Mouse (Mus musculus) hindbrain, embryonic 12.5 days (tissue): ENCODE results near the gene Cdca4. TPM values are rescaled to one million over a fixed set of nuclear protein-coding genes. Genes with fewer than 3 reads are reported as not detected.

Experiments
- ATAC-seq: fragments of 200-750 bp; cut with Nextera tagmentation; 2 replicates; pipeline ENCODE4 v1.8.0; 2017; ENCODE audit warnings: moderate TSS enrichment; ENCODE audit not compliant: low FRiP score
- H3K27ac ChIP-seq: fragments of 300-500 bp; sonication (generic); 2 replicates; pipeline ENCODE4 v1.5.1; 2016; ENCODE audit warnings: mild to moderate bottlenecking
- H3K27me3 ChIP-seq: fragments of 300-500 bp; sonication (generic); 2 replicates; pipeline ENCODE4 v1.6.1; 2016; ENCODE audit warnings: mild to moderate bottlenecking
- H3K36me3 ChIP-seq: fragments of 300-500 bp; sonication (generic); 2 replicates; pipeline ENCODE4 v1.6.1; 2016; ENCODE audit warnings: mild to moderate bottlenecking
- H3K4me1 ChIP-seq: fragments of 300-500 bp; sonication (generic); 2 replicates; pipeline ENCODE4 v1.6.1; 2016
- H3K4me2 ChIP-seq: fragments of 300-500 bp; sonication (generic); replicated peaks from 2 replicates; pipeline ENCODE4 v1.6.1; 2016; ENCODE audit warnings: mild to moderate bottlenecking
- H3K4me3 ChIP-seq: fragments of 300-500 bp; sonication (generic); 2 replicates; pipeline ENCODE4 v1.5.1; 2016; ENCODE audit warnings: mild to moderate bottlenecking
- H3K9ac ChIP-seq: fragments of 300-500 bp; sonication (generic); 2 replicates; pipeline ENCODE4 v1.6.1; 2016; ENCODE audit warnings: mild to moderate bottlenecking, moderate library complexity
- H3K9me3 ChIP-seq: fragments of 300-500 bp; sonication (generic); replicated peaks from 2 replicates; pipeline ENCODE4 v1.6.1; 2016; ENCODE audit warnings: mild to moderate bottlenecking
- WGBS: fragments of 180-500 bp; shearing (Covaris S2); methylation state at CpG from one replicate; pipeline ENCODE4 v1.1.7; 2016; 5-methylcytosine and 5-hydroxymethylcytosine counted together
- polyA plus RNA-seq: library from polyadenylated mRNA; unstranded; fragments of >200 nt; fragmentation: Nextera tagmentation; extraction: Ambion mirVana; gene quantifications from 2 replicates; pipeline ENCODE4 v1.2.1, GENCODE M21; 2016

The Cdca4 gene
- polyA plus RNA-seq, 1 experiment from 2014 or later = 101 TPM

DNA sequence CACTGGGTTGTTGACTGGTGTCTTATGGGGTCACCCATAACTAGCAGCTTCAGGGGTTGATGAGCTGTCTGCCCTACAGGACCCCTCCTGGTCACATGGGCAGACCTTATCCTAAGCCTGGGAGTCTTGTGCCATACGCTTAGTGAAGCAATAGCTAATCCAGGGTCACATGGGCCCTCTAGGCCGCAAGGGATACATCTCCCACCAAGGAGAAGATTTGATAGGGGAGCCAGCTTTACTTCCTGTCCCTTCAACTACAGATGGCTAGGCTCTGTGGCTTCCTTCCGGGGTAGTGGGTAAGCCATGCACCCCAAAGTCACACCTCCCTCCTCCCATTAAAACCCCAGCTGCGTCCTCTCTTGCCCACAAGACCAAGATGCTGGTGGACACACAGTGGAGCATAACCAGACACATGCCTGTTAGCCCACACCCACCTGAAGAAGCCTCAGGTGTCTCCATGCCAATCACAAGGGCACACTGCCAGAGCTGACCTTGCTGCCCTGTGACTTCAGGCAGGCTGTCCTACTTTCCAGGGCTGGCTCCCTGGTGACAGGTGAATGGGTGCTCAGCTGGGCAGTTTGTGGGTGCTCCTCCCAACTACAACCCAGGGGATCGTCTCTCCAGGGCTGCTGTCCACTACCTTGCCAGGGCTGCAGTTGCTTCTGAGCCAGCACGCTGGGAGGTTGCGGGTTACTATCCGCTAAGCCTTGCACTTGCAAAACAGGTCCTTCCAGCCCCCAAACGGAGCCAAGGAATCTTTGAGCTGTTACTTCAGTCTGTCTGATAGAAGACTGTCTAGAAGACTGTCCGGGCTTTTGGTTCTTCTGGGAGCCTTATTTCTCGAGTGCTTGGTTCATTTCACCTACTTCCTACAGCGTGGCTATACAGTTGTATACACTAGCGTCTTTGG lies 39.2 kb upstream of the Cdca4 start, which contains the start of gene Gpr132:
Gene Gpr132 (minus strand): TSS at position 51 of the 910 bp plus-strand sequence.
- no peak within 1 kb of the TSS for H3K9ac ChIP-seq
- peaks cover 26% of the 10 kb centered on the region for H3K27me3 ChIP-seq
- no peak for ATAC-seq
- H3K4me1 ChIP-seq = peaks cover 8% of the 10 kb centered on the region
- H3K36me3 ChIP-seq = no peaks in the 10 kb centered on the region
- no peak within 1 kb of the TSS for H3K27ac ChIP-seq
- no peaks in the 10 kb centered on the region for H3K9me3 ChIP-seq
- H3K4me3 ChIP-seq = no peak within 1 kb of the TSS
- 65% methylated on average over 13 of the region's 13 CpGs for WGBS
- H3K4me2 ChIP-seq = no peak within 1 kb of the TSS

DNA sequence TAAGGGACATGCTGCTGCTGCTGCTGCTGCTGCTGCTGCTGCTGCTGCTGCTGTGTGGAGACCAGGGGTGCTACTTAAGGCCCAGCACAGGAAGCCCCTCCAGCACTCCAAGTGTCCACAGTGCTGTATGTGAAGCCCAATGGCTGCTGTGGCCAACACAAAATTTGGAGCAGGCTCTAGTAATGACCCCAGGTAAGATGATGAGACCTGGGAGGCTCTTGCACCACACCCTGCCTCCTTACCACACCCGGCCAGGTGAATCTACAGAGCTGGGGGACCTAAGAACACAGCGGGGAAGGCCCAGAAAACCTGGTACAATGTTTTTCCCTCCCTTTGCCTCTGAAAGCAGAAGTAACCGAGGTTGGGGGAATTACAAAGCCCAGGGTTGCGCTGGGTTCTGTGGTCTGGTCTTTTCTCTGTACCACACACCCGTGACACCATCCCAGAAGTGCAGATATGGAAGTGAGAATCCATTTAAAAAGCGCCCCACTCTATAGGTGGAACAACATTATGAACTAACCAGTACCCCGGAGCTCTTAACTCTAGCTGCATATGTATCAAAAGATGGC lies 38.0 kb upstream of the Cdca4 start:
- Histone ChIP-seq H3K4me2 (no peak overlapping the region), H3K4me1 (peaks cover 8% of the 10 kb centered on the region), H3K27me3 (peaks cover 18% of the 10 kb centered on the region; the same call in 1 of the 2 replicates), H3K36me3 (no peaks in the 10 kb centered on the region), H3K4me3 (no peak overlapping the region), H3K9me3 (no peaks in the 10 kb centered on the region), H3K9ac (no peak overlapping the region), H3K27ac (no peak overlapping the region)
- no peak for ATAC-seq
- 91% methylated on average over 7 of the region's 7 CpGs for WGBS

DNA sequence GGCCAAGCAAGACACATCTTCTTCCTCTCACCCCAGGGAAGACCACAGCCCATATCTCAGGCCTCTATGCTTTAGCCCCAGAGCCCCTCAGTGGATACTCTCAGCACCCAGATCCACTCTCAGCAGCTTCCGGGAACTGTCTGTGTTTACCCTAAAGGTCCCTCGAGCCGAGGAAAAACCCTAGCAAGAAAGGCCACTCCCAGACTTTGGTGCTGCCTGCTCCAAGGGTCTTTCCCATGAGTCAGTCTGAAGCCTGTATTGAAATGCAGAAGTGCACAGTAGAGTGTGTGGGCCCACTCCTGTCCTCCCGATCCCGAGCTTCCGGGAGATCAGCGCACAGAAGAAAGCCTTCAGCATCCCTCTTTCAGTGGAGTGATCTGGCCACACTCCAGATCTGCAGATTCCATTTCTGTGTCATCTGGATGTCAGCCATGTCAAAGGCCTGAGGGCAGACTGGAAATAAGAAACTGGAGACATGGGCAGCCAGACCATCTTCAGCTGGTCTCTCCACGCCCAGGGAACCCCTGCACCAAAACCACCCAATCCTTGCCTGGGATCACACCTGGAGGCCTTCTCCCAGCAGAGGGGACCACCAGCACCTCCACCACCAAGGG lies 37.4 kb upstream of the Cdca4 start:
- no peaks in the 10 kb centered on the region for H3K36me3 ChIP-seq
- H3K27ac ChIP-seq = no peak overlapping the region
- H3K9me3 ChIP-seq = no peaks in the 10 kb centered on the region
- H3K27me3 ChIP-seq = peaks cover 13% of the 10 kb centered on the region; the same call in 1 of the 2 replicates
- no peak overlapping the region for H3K4me2 ChIP-seq
- 79% methylated on average over 8 of the region's 8 CpGs for WGBS
- no peak for ATAC-seq
- no peak overlapping the region for H3K9ac ChIP-seq
- peaks cover 8% of the 10 kb centered on the region for H3K4me1 ChIP-seq
- H3K4me3 ChIP-seq = no peak overlapping the region

DNA sequence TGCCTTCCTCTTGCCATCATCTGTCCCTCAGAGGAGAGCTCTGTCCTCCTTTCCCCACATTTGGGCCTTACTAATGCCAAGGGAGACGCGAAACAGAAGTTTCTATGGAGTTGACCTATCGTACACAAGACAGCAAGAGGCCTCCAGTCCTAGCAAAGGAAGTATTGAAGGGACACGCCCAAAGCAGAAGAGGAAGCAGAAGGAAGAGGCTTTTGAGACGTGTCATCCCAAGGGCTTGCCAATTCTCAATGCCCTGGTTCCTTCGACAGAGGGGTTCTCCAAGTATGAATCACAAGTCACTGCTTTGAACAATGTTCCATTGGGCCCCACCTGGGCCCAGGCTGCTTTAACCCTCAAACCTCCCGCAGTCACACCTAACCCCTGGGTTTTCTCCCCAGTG lies 35.6 kb upstream of the Cdca4 start:
- peaks cover 6% of the 10 kb centered on the region; the same call in 1 of the 2 replicates for H3K27me3 ChIP-seq
- H3K4me3 ChIP-seq = no peak overlapping the region
- no peaks in the 10 kb centered on the region for H3K36me3 ChIP-seq
- peaks cover 6% of the 10 kb centered on the region for H3K4me1 ChIP-seq
- no peak overlapping the region for H3K9ac ChIP-seq
- ATAC-seq = no peak
- H3K4me2 ChIP-seq = no peak overlapping the region
- WGBS = 90% methylated on average over 7 of the region's 7 CpGs
- H3K27ac ChIP-seq = no peak overlapping the region
- no peaks in the 10 kb centered on the region for H3K9me3 ChIP-seq

DNA sequence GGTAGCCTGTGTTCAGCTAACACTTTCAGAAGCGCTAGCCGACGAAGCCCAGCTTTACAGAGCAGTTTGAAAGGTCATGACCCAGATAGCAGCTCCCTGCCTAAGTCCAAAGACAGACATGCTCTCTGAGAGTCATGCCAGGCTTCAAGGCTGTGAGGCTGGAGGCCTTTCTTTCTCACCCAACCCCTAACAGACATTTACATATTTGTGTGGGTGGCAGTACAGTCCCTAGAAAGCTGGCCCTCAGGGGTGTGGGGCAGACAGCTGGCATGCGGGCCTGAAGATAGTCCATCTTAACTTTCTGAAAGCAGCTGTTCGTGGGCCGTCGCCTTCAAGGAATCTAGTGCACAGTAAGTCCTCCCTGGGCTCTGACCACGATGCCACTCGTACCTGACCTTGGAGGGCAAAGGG lies 32.7 kb upstream of the Cdca4 start:
- H3K4me1 ChIP-seq = no peaks in the 10 kb centered on the region
- H3K36me3 ChIP-seq = no peaks in the 10 kb centered on the region
- no peaks in the 10 kb centered on the region for H3K9me3 ChIP-seq
- H3K27me3 ChIP-seq = no peaks in the 10 kb centered on the region
- H3K9ac ChIP-seq = no peak overlapping the region
- H3K4me2 ChIP-seq = no peak overlapping the region
- no peak overlapping the region for H3K27ac ChIP-seq
- no peak overlapping the region for H3K4me3 ChIP-seq
- ATAC-seq = no peak
- 67% methylated on average over 9 of the region's 9 CpGs for WGBS

DNA sequence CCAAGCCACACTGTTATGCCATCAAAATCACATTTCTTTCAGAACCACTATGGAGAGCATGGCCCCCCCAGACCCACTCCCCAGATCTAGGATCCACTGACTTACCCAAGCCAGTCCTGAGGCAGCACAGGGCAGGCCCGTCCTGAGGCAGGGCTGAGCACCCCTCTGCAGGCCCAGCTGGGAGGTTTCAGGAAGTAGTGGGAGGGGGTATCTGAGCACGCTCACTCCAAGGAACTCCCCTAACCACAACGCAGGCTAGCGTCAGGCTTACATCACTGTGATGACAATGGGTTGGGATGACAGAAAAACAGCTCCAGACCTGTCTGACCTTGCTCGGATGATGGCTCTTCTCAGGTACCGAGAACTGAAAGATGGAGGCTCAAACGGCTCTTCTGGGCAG lies 31.5 kb upstream of the Cdca4 start:
- no peaks in the 10 kb centered on the region for H3K9me3 ChIP-seq
- H3K27ac ChIP-seq = no peak overlapping the region
- H3K27me3 ChIP-seq = no peaks in the 10 kb centered on the region
- 75% methylated on average over 7 of the region's 7 CpGs for WGBS
- no peaks in the 10 kb centered on the region for H3K36me3 ChIP-seq
- no peak overlapping the region for H3K4me3 ChIP-seq
- ATAC-seq = no peak
- H3K4me1 ChIP-seq = no peaks in the 10 kb centered on the region
- H3K9ac ChIP-seq = no peak overlapping the region
- no peak overlapping the region for H3K4me2 ChIP-seq

DNA sequence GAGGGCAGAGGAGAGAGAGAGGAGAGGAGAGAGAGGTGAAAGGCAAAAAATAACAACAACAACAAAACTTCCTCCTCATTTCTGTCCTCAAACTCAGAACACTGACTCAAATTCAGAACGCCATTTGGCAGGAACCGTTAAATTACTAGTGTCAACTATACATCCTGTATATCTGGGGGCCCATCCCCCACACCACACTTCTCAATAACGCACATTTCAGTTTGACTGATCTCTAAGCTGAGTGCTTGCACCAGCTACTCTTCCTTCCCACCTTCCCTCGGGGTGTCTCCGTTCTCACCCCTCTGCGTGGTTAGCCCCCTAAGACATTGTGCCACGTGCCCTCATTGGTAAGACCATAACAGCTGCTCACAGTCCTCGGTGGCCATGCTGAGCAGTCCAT lies 30.7 kb upstream of the Cdca4 start:
- no peak for ATAC-seq

DNA sequence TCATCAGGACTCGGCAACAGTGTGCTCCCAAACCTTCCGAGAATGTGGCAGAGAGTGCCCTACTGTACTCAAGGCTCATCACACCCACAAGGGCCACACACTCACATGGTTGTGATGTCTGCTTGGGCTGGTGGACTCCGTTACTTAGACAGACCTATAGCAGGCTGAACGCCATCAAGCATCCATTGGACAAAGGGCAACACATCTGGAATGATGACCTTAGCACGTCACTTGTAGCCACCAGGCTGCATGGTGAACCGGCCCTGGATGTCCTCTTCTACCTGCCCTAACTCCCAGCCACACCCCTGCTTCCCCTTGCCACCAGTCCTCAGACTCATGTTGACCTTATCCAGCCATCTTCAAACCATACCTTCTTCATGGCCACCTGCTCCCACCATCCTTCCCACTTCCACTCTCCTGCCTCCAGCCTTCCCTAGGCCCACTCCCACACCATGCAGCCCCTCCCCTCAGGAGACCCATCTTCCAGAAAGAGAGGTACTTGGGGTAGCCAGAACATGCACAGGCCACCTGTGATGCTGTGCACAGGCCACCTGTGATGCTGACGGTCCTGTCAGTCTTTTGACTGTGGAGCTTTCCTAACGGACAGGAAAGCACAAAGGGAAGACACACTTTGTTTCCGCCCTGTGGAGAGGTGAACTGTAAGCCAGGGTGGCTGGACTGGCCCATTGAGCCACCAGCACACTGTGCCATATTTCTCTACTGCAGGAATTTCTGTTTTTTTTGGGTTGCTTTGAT lies 29.5 kb upstream of the Cdca4 start:
- Histone ChIP-seq H3K36me3 (no peaks in the 10 kb centered on the region), H3K9ac (no peak overlapping the region), H3K27me3 (no peaks in the 10 kb centered on the region), H3K4me2 (no peak overlapping the region), H3K4me3 (no peak overlapping the region), H3K4me1 (no peaks in the 10 kb centered on the region), H3K9me3 (no peaks in the 10 kb centered on the region), H3K27ac (no peak overlapping the region)
- ATAC-seq = no peak
- 90% methylated on average over 9 of the region's 9 CpGs for WGBS

More for the DNA sequence above, 30.7 kb upstream of the Cdca4 start:
- Histone ChIP-seq H3K27me3 (no peaks in the 10 kb centered on the region), H3K36me3 (no peaks in the 10 kb centered on the region), H3K4me2 (no peak overlapping the region), H3K9ac (no peak overlapping the region), H3K4me3 (no peak overlapping the region), H3K9me3 (no peaks in the 10 kb centered on the region), H3K4me1 (no peaks in the 10 kb centered on the region), H3K27ac (no peak overlapping the region)
- WGBS = 76% methylated on average over 8 of the region's 8 CpGs

DNA sequence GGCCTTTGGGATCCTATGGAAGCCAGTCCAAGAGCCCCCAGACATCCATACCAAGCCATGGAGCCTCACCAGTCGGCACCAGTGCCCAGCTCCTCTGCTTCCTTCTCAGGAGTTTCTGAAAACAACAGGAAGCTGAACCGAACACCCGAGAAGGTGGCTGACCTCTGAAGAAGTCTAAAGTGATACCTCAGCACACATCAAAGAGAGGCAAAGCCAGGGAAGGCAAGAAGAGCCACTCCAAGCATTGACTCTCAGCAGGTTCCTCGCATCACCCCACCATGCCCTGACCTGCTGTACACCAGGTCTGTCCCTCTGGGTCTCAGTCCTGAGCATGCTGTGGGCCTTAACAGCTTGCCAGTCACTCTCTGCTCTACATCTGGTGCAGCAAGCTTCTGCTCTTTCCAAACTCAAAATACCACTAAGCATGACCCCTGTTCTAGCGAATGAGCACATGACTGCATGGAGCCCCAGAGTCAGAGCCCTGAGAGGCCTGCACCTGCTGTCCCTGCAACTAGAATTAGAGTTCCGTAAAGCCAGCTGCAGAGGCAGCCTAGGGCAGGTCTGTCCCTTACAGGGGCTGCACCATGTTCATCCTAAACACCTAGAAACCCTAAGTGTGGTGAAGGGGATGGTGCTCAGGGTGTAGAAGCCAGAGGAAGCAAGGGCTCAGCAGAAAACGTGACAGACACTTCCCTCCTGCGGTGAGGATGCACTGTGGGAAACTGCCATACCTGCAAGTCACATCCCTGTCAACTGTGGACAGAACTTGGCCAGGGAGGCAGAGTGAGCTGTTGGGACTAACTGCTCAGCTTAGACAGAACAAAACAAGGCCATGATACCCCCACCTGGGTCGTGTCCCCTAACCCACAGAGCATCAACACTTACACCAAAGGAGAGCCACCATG lies 28.1 kb upstream of the Cdca4 start:
- Histone ChIP-seq H3K4me3 (no peak overlapping the region), H3K36me3 (no peaks in the 10 kb centered on the region), H3K27ac (no peak overlapping the region), H3K4me1 (no peaks in the 10 kb centered on the region), H3K27me3 (no peaks in the 10 kb centered on the region), H3K9ac (no peak overlapping the region), H3K9me3 (no peaks in the 10 kb centered on the region), H3K4me2 (no peak overlapping the region)
- ATAC-seq = no peak
- WGBS = 72% methylated on average over 9 of the region's 9 CpGs

DNA sequence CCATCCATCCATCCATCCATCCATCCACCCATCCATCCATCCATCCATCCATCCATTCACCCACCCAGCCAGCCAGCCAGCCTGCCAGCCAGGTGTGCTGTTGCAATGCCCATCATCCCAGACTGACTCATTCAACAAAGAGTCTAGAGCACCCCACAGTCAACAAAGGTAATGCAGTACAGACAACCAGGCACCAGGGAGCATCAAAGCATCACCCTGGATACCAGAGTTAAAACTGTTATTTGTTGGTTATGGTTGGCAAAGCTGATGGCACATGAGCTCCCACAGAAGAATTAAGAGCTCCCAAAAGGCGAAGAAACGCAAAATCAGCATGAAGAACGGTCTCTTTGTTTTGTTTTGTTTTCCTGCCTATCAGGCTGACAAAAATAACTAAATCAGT lies 27.1 kb upstream of the Cdca4 start:
- no peak for ATAC-seq
- Histone ChIP-seq H3K4me2 (no peak overlapping the region), H3K4me3 (no peak overlapping the region), H3K27ac (no peak overlapping the region), H3K27me3 (no peaks in the 10 kb centered on the region), H3K9ac (no peak overlapping the region), H3K4me1 (no peaks in the 10 kb centered on the region), H3K36me3 (no peaks in the 10 kb centered on the region), H3K9me3 (no peaks in the 10 kb centered on the region)
- 91% methylated on average over 3 of the region's 3 CpGs for WGBS

DNA sequence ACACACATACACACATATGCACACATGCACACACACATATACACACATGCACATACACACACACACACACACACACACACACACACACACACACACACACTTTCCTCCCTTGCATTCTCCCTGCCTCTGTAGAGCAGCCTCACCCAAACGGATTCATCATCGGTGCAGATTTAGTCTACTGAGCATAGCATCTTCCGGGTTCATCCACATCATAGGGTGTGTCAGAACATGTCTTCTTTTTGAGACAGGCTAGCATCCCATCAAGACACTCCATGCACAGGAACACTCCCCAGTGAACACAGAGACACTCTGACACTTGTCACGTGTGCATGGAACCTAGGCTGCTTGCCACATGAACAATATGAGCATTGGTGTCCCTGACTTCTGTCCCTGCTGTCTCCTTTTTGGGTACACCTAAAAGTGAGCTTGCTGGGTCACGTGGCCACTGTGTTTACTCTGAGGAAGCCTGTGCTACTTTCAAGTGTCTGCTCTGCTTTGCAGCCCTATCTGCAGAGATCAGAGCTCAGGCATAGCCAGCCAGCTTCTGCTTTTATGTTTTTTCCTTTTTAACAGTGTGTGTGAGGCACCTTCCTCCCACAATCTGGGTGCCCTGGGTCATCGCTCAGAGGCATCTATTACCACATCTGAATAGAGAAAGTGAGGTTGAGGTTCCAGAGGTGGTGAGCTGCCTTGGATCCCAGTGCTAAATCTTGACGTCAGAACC lies 25.5 kb upstream of the Cdca4 start:
- Histone ChIP-seq H3K9me3 (no peaks in the 10 kb centered on the region), H3K4me3 (no peak overlapping the region), H3K27ac (no peak overlapping the region), H3K27me3 (no peaks in the 10 kb centered on the region), H3K4me1 (no peaks in the 10 kb centered on the region), H3K4me2 (no peak overlapping the region), H3K36me3 (no peaks in the 10 kb centered on the region), H3K9ac (no peak overlapping the region)
- 83% methylated on average over 7 of the region's 7 CpGs for WGBS
- ATAC-seq = no peak
